Mouse (Mus musculus) heart, embryonic 13.5 days (tissue): Measurements from ENCODE around the gene Khdc4. TPM values are rescaled to one million over a fixed set of nuclear protein-coding genes. Genes with fewer than 3 reads are reported as not detected.

Source experiments
- polyA plus RNA-seq: library from polyadenylated mRNA; unstranded; fragments of >200 nt; fragmentation: Nextera tagmentation; extraction: Ambion mirVana; gene quantifications from 2 replicates; pipeline ENCODE4 v1.2.1, GENCODE M21; 2015

Gene Khdc4
- polyA plus RNA-seq, 1 experiment from 2014 or later: 54.8 TPM

Other genes starting within 250 kb of the Khdc4 start
- 1.3 and 1.7 TPM in 2 replicates for gene Sema4a, start 224.6 kb upstream of the Khdc4 start, polyA plus RNA-seq
- 86.7 and 97.1 TPM in 2 replicates for gene Lmna, start 175.8 kb upstream of the Khdc4 start, polyA plus RNA-seq
- gene Mex3a, start 153.4 kb upstream of the Khdc4 start, polyA plus RNA-seq: 9.9 and 10.1 TPM in 2 replicates
- 1.1 and 1.5 TPM in 2 replicates for gene Rab25, start 137.5 kb upstream of the Khdc4 start, polyA plus RNA-seq
- gene Lamtor2, start 132.7 kb upstream of the Khdc4 start, polyA plus RNA-seq: 131 and 150 TPM in 2 replicates
- gene Ubqln4, start 132.0 kb upstream of the Khdc4 start, polyA plus RNA-seq: 33.1 and 34.1 TPM in 2 replicates
- 173 and 202 TPM in 2 replicates for gene Ssr2, start 109.9 kb upstream of the Khdc4 start, polyA plus RNA-seq
- gene Arhgef2, start 79.8 kb upstream of the Khdc4 start, polyA plus RNA-seq: 73.1 and 73.4 TPM in 2 replicates
- gene Rxfp4, start 32.7 kb upstream of the Khdc4 start, polyA plus RNA-seq: not detected in 2 replicates
- 51.7 and 56.8 TPM in 2 replicates for gene Rit1, start 31.0 kb downstream of the Khdc4 start, polyA plus RNA-seq
- 11.7 and 12.8 TPM in 2 replicates for gene Syt11, start 89.4 kb downstream of the Khdc4 start, polyA plus RNA-seq
- 6.4 and 7.4 TPM in 2 replicates for gene Gon4l, start 149.4 kb downstream of the Khdc4 start, polyA plus RNA-seq
- gene Msto1, start 228.2 kb downstream of the Khdc4 start, polyA plus RNA-seq: 48.6 and 52.3 TPM in 2 replicates